Mouse (Mus musculus): Measurements from ENCODE around the gene Caskin1. TPM values are rescaled to one million over a fixed set of nuclear protein-coding genes. Genes with fewer than 3 reads are reported as not detected.

The Caskin1 gene
- total RNA-seq (2014; rRNA removed; ENCODE audit: low replicate concordance) (0.11 TPM in 1 of 2 replicates, not detected in the other), polyA plus RNA-seq (2015; fragmentation: Nextera tagmentation; extraction: Ambion mirVana) (0.14 TPM in 2 replicates)

DNA sequence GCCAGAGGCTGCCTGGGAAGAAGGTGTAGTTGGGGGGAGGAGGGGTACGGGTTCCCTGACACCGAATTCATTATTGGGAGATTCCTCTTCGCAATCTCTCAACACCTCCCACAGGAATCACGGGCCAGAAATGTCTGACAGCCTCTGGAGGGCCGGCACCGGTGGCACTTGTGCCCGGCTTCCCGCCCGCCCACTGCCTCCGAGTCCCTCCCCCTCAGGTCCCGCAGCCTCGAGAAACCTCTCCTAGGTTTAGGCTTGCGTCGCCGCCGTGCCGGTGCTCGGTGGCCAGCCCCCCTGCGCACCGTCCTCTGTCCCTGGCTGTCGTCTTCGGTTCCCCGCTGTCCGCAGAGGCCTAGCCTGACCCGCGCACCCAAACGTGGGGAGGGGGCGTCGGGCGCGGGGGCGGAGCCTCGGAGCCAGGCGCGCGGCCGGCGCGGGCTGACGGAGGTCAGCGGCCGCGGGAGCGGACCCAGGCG is at the start of gene Caskin1:
Caskin1 (plus strand) TSS at position 416 of the 476 bp plus-strand sequence.
- Histone ChIP-seq H3K36me3 (replicated peaks; ENCODE audit: control insufficient read depth, insufficient read depth, low read length) (no peaks in the 10 kb centered on the region), H3K27ac (ENCODE audit: low read depth) (no peak within 1 kb of the TSS), H3K9me3 (replicated peaks; ENCODE audit: control insufficient read depth, low read length) (no peaks in the 10 kb centered on the region), H3K4me1 (ENCODE audit: control insufficient read depth, insufficient read depth) (peaks cover 11% of the 10 kb centered on the region; the same call in 1 of the 2 replicates), H3K27me3 (ENCODE audit: control insufficient read depth, insufficient read depth, low read length) (peaks cover 35% of the 10 kb centered on the region), H3K9ac (replicated peaks; ENCODE audit: low read depth, low read length) (peak within 1 kb of the TSS; percentile 59), H3K4me2 (ENCODE audit: low read depth, low read length) (peak within 1 kb of the TSS; percentile 97), H3K4me3 (ENCODE audit: low read depth, low read length) (peak within 1 kb of the TSS; percentile 59)
- no peak for TF ChIP-seq CTCF (IDR thresholded peaks at IDR 0.05; ENCODE audit: low read depth)
- ATAC-seq (ENCODE audit: insufficient read depth, low read depth): peak; percentile 28; the same call in 1 of the 2 replicates
- under 1% methylated on average over 41 of the region's 45 CpGs for WGBS
- DNase-seq (ENCODE audit: low spot score): no peak

DNA sequence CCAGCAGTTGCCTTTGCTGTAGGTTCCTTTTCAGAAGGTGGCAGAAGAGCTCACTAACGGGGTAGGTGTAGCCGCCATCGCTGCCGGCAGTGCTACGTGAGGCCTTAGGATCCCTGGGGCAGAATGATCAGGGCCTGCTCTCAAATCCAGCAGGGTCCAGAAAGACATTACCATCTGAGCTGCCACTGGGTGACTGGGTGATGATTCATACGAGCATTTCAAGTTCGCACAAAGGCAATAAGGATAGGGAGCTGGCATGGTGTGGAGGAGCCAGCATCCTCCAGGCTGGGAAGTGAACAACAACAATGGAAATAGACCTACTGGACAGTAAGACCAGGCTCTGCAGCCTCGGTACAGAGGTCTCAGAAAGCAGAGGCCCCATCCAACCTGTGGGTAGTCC is 48.0 kb upstream of the Caskin1 start:
- TF ChIP-seq CTCF (IDR thresholded peaks at IDR 0.05; ENCODE audit: low read depth): no peak
- no peak for TF ChIP-seq EP300 (IDR thresholded peaks at IDR 0.05; ENCODE audit: low read depth)
- H3K4me1 ChIP-seq (ENCODE audit: control insufficient read depth, insufficient read depth): no peaks in the 10 kb centered on the region
- DNase-seq (ENCODE audit: low spot score): no peak
- no peak overlapping the region for H3K9ac ChIP-seq (replicated peaks; ENCODE audit: low read depth, low read length)
- no peaks in the 10 kb centered on the region for H3K27me3 ChIP-seq (ENCODE audit: control insufficient read depth, insufficient read depth, low read length)
- H3K4me2 ChIP-seq (ENCODE audit: low read depth, low read length): no peak overlapping the region
- H3K9me3 ChIP-seq (replicated peaks; ENCODE audit: control insufficient read depth, low read length): no peaks in the 10 kb centered on the region
- ATAC-seq (ENCODE audit: insufficient read depth, low read depth): no peak
- 85% methylated on average over 8 of the region's 8 CpGs for WGBS
- H3K4me3 ChIP-seq (ENCODE audit: low read depth, low read length): no peak overlapping the region
- peaks cover 88% of the 10 kb centered on the region for H3K36me3 ChIP-seq (replicated peaks; ENCODE audit: control insufficient read depth, insufficient read depth, low read length)
- H3K27ac ChIP-seq (ENCODE audit: low read depth): no peak overlapping the region

DNA sequence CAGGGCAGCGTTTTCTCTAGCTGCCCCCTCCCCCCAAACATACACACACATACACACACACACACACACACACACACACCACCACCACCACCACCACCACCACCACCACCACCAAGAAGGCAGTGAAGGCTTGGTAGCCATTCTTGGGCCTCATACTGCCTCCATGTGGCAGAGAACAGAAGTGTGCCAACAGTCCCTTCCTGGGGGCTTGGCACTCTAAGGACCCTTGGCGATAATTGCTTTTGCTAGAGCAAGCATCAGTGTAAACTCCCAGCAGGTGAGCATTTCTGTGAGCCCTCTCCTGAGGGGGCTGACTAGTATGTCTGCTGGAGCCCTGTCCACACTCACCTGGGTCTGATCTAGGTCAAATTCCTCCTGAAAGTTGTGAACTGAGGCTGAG is 47.3 kb upstream of the Caskin1 start:
- H3K9me3 ChIP-seq (replicated peaks; ENCODE audit: control insufficient read depth, low read length): no peaks in the 10 kb centered on the region
- no peak for DNase-seq (ENCODE audit: low spot score)
- no peak overlapping the region for H3K27ac ChIP-seq (ENCODE audit: low read depth)
- 51% methylated on average over 2 of the region's 2 CpGs for WGBS
- H3K9ac ChIP-seq (replicated peaks; ENCODE audit: low read depth, low read length): no peak overlapping the region
- no peak for TF ChIP-seq EP300 (IDR thresholded peaks at IDR 0.05; ENCODE audit: low read depth)
- peak; percentile 41 for TF ChIP-seq CTCF (IDR thresholded peaks at IDR 0.05; ENCODE audit: low read depth)
- no peaks in the 10 kb centered on the region for H3K27me3 ChIP-seq (ENCODE audit: control insufficient read depth, insufficient read depth, low read length)
- H3K36me3 ChIP-seq (replicated peaks; ENCODE audit: control insufficient read depth, insufficient read depth, low read length): peaks cover 88% of the 10 kb centered on the region
- no peaks in the 10 kb centered on the region for H3K4me1 ChIP-seq (ENCODE audit: control insufficient read depth, insufficient read depth)
- H3K4me3 ChIP-seq (ENCODE audit: low read depth, low read length): no peak overlapping the region
- ATAC-seq (ENCODE audit: insufficient read depth, low read depth): no peak
- H3K4me2 ChIP-seq (ENCODE audit: low read depth, low read length): no peak overlapping the region

DNA sequence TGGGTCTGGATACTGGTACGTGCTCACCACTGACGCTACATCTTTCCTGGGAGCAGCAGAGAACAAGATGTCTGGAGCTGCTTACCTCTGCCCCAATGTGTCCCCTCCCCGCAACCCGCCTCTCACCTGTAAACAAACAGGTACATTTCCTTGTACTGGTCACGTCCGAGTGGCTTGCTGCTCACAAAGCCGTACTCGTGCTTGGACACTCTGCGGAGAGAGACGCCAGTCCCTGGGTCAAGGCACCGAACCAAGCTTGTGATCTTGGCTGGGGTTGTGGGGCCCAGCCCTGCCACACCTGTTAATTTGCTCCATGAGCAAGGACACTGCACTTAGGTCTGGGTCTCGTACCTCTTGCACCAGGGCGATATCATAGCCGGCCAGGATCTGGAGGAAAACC is 46.3 kb upstream of the Caskin1 start:
- no peak overlapping the region for H3K4me3 ChIP-seq (ENCODE audit: low read depth, low read length)
- no peak overlapping the region for H3K4me2 ChIP-seq (ENCODE audit: low read depth, low read length)
- no peak overlapping the region for H3K27ac ChIP-seq (ENCODE audit: low read depth)
- ATAC-seq (ENCODE audit: insufficient read depth, low read depth) (no peak), DNase-seq (ENCODE audit: low spot score) (no peak)
- H3K9me3 ChIP-seq (replicated peaks; ENCODE audit: control insufficient read depth, low read length): no peaks in the 10 kb centered on the region
- WGBS: 87% methylated on average over 14 of the region's 14 CpGs
- H3K27me3 ChIP-seq (ENCODE audit: control insufficient read depth, insufficient read depth, low read length): no peaks in the 10 kb centered on the region
- H3K9ac ChIP-seq (replicated peaks; ENCODE audit: low read depth, low read length): no peak overlapping the region
- peaks cover 88% of the 10 kb centered on the region for H3K36me3 ChIP-seq (replicated peaks; ENCODE audit: control insufficient read depth, insufficient read depth, low read length)
- TF ChIP-seq EP300 (IDR thresholded peaks at IDR 0.05; ENCODE audit: low read depth) (no peak), CTCF (IDR thresholded peaks at IDR 0.05; ENCODE audit: low read depth) (no peak)
- H3K4me1 ChIP-seq (ENCODE audit: control insufficient read depth, insufficient read depth): no peaks in the 10 kb centered on the region

DNA sequence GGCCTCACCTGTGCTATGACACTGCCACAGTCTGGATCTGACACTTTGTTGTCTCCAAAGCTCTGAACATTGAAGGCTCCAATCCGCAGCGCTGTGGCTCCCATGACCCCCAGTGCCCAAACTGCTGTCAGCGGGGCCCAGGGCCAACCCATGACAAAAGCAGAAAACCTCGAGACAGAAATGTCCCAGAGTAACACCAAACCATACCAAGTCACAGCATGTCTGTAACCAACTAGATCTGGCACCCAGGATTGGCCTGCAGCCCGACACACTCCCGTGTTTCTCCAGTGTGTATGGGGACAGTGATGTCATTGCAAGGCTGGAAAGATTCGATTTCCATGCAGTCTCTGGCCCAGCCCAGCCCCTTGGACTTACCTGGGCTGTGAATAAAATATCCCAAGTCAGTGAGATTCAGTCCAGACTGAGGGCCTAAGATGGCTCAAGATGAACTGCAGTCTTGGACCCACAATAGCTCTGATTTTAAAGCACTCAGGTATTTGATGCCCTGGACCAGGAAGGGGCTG is 45.7 kb upstream of the Caskin1 start, which contains the start of gene Dnase1l2:
Dnase1l2 (minus strand) TSS at position 474 of the 524 bp plus-strand sequence.
- WGBS: 64% methylated on average over 7 of the region's 7 CpGs
- no peak within 1 kb of the TSS for H3K4me2 ChIP-seq (ENCODE audit: low read depth, low read length)
- TF ChIP-seq EP300 (IDR thresholded peaks at IDR 0.05; ENCODE audit: low read depth) (no peak), CTCF (IDR thresholded peaks at IDR 0.05; ENCODE audit: low read depth) (no peak)
- ATAC-seq (ENCODE audit: insufficient read depth, low read depth): no peak
- H3K9me3 ChIP-seq (replicated peaks; ENCODE audit: control insufficient read depth, low read length): no peaks in the 10 kb centered on the region
- H3K4me3 ChIP-seq (ENCODE audit: low read depth, low read length): no peak within 1 kb of the TSS
- no peaks in the 10 kb centered on the region for H3K4me1 ChIP-seq (ENCODE audit: control insufficient read depth, insufficient read depth)
- DNase-seq (ENCODE audit: low spot score): no peak
- H3K27me3 ChIP-seq (ENCODE audit: control insufficient read depth, insufficient read depth, low read length): no peaks in the 10 kb centered on the region
- no peak within 1 kb of the TSS for H3K27ac ChIP-seq (ENCODE audit: low read depth)
- H3K9ac ChIP-seq (replicated peaks; ENCODE audit: low read depth, low read length): no peak within 1 kb of the TSS
- peaks cover 88% of the 10 kb centered on the region for H3K36me3 ChIP-seq (replicated peaks; ENCODE audit: control insufficient read depth, insufficient read depth, low read length)

DNA sequence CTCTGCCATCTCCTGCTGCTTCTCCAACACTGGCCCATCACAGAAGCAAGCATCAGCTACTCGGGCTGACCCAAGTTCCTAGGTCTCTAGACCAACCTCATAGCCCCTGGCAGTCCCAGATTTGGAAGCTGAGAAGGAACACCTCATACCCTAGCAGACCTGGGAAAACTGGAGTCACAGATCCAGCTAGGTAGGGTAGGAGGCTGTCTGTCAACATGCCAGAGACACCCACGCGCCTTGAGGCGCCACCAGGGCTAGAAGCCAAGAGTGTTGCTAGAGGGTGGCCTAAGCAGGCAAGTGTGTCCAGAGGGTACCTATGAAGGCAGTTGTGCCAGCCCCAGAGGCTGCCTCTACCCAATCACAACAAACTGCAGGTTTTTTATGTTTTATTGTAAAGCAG is 45.0 kb upstream of the Caskin1 start:
- no peaks in the 10 kb centered on the region for H3K27me3 ChIP-seq (ENCODE audit: control insufficient read depth, insufficient read depth, low read length)
- TF ChIP-seq EP300 (IDR thresholded peaks at IDR 0.05; ENCODE audit: low read depth): no peak
- H3K4me2 ChIP-seq (ENCODE audit: low read depth, low read length): no peak overlapping the region
- H3K36me3 ChIP-seq (replicated peaks; ENCODE audit: control insufficient read depth, insufficient read depth, low read length): peaks cover 88% of the 10 kb centered on the region
- 65% methylated on average over 4 of the region's 4 CpGs for WGBS
- H3K9ac ChIP-seq (replicated peaks; ENCODE audit: low read depth, low read length): no peak overlapping the region
- no peak overlapping the region for H3K27ac ChIP-seq (ENCODE audit: low read depth)
- no peaks in the 10 kb centered on the region for H3K9me3 ChIP-seq (replicated peaks; ENCODE audit: control insufficient read depth, low read length)
- no peak overlapping the region for H3K4me3 ChIP-seq (ENCODE audit: low read depth, low read length)
- ATAC-seq (ENCODE audit: insufficient read depth, low read depth) (no peak), DNase-seq (ENCODE audit: low spot score) (no peak)
- no peaks in the 10 kb centered on the region for H3K4me1 ChIP-seq (ENCODE audit: control insufficient read depth, insufficient read depth)

Data from heart, postnatal 0 days (tissue).